Mouse (Mus musculus): Measurements from ENCODE around the gene 1700030J22Rik. TPM values are rescaled to one million over a fixed set of nuclear protein-coding genes. Genes with fewer than 3 reads are reported as not detected.

Gene 1700030J22Rik
- 2.0 and 2.2 TPM in 2 replicates for polyA plus RNA-seq (2012; rRNA removed)

GRCm38 (mm10) chr8:116978631-116979256 lies at the start of gene 1700030J22Rik:
Gene 1700030J22Rik, minus strand, starts transcription at chr8:116978959.
- DNase-seq (ENCODE audit: low read depth) = peak; percentile 78

- DNase-seq (ENCODE audit: low read depth) = no peak
Measured at GRCm38 (mm10) chr8:117027601-117028000, 48.8 kb upstream of the 1700030J22Rik start.

- no peak for DNase-seq (ENCODE audit: low read depth)
Measured at GRCm38 (mm10) chr8:117022297-117022993, 43.7 kb upstream of the 1700030J22Rik start.

- no peak for DNase-seq (ENCODE audit: low read depth)
Measured at GRCm38 (mm10) chr8:117019323-117020275, 40.8 kb upstream of the 1700030J22Rik start.

DNA sequence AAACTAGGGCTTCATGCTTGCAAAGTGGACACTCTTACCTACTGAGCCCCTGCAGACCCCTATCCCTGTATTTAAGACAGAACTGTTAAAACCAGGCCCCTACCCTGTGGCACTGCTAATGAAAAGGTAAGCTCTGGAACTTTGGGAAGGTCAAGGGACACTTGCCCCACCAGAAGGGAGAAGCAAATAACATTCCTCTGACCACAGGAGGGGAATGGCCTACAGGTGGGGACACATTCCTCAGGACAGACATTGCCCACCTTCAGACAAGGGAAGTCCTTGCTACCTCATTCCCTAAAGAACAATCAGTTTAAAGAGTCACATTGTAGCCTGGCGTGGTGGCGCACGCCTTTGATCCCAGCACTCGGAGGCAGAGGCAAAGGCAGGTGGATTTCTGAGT lies 39.1 kb upstream of the 1700030J22Rik start:
- no peak for DNase-seq (ENCODE audit: low read depth)

DNA sequence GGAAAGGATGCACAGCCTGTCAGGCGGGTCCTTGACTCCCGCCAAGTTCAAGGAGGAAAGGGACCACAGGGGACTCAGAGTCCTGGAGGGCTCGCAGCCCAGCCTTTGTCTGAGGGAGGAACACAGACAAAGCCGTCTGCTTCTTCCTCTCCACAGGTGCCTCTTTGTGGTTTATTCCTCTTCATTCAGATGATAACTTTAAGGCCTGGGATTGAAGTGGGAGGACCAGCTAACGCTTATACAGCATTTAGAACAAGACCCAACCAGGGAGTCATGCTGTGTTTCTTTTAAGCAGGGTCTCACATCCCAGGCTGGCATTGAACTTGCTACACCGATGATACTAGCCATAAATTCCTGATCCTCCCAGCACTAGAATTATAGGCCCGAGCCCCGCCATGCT lies 38.2 kb upstream of the 1700030J22Rik start:
- DNase-seq (ENCODE audit: low read depth) = no peak

- no peak for DNase-seq (ENCODE audit: low read depth)
Measured at GRCm38 (mm10) chr8:117015670-117016069, 36.9 kb upstream of the 1700030J22Rik start.

- DNase-seq (ENCODE audit: low read depth) = no peak
Measured at GRCm38 (mm10) chr8:117011366-117011765, 32.6 kb upstream of the 1700030J22Rik start.

DNA sequence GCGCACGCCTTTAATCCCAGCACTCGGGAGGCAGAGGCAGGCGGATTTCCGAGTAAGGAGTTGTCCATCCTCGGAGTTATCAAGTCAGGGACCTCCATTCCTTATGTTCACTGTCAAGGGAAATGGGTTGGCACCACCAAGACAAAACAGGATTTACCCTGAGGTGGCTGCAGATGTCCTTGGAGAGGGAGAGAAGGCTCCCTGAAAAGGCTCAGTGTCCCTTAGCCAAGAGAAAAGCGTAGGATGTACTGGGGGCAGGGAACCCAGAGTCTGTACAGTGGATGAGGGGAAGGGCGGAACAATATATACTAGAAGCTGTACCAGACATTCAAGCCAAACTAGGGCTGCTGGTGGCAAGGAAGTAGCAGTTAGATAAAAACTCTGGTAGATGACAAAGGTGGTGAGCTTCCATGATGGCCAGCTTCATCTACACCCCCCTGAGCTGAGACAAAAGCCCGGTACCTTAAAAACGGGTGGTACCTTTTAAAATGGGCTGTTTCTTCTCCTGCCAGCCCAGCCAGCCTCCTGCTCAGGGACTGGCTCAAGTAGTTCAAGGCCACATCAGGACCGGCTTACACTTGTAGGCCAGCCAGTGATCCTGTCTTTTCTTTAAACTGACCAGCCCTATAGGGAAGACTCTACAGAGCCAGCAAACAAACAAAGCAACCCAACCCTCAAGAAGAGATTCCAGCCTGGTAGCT lies 15.4 kb upstream of the 1700030J22Rik start:
- no peak for DNase-seq (ENCODE audit: low read depth)

- DNase-seq (ENCODE audit: low read depth) = peak; percentile 84
Measured at GRCm38 (mm10) chr8:116993095-116993867, 14.5 kb upstream of the 1700030J22Rik start, which contains the start of gene Gcsh. Gene Gcsh, minus strand, starts transcription at chr8:116993537.

DNA sequence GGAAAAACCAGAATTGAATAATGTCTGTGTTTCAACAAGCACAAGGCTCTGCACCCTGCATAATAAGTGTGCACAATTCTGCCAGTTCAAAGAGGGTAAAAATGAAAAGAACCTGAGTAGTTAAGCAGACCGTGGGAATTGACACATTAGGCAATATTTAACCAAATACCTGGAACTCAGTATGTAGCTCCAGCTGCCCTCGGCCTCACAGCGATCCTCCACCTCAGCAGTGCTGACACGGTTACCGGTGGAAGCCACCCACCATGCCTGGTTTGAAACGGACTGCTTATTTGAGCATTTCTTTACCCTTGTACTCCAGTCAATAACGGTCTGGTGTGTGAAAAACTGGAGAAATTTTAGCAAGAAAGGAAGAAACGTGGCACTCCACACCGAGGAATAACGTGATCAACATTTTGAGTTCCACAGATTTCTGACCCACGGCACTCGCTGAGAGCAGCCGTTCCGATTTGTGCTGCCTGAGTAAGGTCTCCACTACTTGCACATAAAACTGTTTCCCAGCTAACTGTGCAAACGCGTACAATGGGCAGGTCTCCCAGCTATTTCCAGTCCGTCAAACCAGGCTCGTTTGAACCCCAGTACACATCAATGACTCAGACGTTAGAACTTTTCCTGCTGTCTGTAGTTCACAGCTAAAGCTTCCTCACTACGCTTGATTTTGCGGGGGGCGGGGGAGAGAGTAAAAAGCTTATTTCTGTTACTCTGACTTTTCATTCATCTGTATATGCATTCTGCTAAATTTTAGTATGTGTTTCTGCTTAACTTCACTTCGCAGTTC lies 13.6 kb upstream of the 1700030J22Rik start:
- no peak for DNase-seq (ENCODE audit: low read depth)

GRCm38 (mm10) chr8:116991241-116991640 lies 12.5 kb upstream of the 1700030J22Rik start:
- no peak for DNase-seq (ENCODE audit: low read depth)

GRCm38 (mm10) chr8:116989842-116990241 lies 11.1 kb upstream of the 1700030J22Rik start:
- DNase-seq (ENCODE audit: low read depth) = no peak

- no peak for DNase-seq (ENCODE audit: low read depth)
Measured at GRCm38 (mm10) chr8:116980117-116980516, 1.4 kb upstream of the 1700030J22Rik start.

GRCm38 (mm10) chr8:116978052-116978451 lies 707 bp downstream of the 1700030J22Rik start:
- no peak for DNase-seq (ENCODE audit: low read depth)

DNA sequence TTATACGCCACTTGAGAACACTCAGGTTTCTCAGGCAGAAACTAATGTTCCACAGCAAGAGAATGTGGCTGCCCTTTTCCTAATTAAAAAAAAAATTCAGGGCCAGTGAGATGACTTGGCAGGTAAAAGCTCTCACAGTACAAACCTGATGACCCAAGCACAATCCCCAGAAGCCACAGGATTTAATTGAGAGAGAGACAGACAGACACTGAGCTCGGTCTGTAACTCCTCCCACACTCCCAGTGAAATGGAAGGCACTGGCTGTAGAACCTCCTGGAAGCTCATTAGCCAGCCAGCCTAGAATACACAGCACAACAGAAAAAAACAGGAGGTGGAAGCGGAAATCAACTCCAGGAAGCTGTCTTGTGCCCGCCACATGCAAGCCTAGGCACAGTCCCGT lies 3.2 kb downstream of the 1700030J22Rik start:
- no peak for DNase-seq (ENCODE audit: low read depth)

DNA sequence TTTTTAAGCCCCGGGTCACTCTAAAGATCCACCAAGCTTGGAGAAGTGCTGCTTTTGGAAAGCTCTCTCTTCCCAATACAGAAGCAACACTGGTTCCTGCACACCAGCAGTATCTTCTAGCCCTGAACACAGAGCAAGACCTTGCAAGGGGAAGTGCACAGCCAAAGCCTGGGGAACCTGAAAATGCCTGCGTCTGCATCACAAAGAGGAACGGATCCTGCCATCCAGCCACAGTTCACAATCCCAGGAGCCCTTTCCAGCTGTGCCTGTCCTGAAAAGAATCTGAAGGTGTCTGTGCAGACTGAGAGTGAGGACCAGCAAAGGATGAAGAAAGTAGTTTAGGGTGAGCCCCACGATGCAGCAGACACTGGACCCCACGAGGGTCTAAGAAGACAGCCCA lies 3.7 kb downstream of the 1700030J22Rik start:
- DNase-seq (ENCODE audit: low read depth) = no peak

- no peak for DNase-seq (ENCODE audit: low read depth)
Measured at GRCm38 (mm10) chr8:116969531-116969930, 9.2 kb downstream of the 1700030J22Rik start.

DNA sequence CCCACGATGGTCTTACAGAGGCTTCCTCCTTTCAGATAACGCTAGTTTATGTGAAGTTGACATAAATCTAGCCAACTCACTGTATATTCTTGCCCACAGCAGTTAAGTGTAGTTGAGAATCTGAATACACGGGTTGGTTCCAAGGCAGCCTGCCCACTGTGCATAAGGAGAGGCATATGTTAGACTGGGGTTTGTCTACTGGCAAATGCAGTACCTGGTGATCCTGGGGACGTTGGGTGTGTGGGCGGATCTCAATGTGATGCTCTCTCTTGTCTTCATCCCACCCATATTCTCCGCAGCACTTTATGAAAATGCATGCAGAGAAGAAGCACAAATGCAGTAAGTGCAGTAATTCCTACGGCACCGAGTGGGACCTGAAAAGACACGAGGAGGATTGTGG lies 24.3 kb downstream of the 1700030J22Rik start:
- DNase-seq (ENCODE audit: low read depth) = no peak

- DNase-seq (ENCODE audit: low read depth) = no peak
Measured at GRCm38 (mm10) chr8:116952428-116952827, 26.3 kb downstream of the 1700030J22Rik start.

Data from gonadal fat pad, adult 2 months (tissue).